Mouse (Mus musculus): ENCODE measurements around the gene Rftn2. TPM values are rescaled to one million over a fixed set of nuclear protein-coding genes. Genes with fewer than 3 reads are reported as not detected.

Rftn2 gene
- polyA plus RNA-seq, 1 experiment from 2014 or later = 10.6 TPM

GRCm38 (mm10) chr1:55236487-55236886 lies 9.9 kb upstream of the Rftn2 start:
- Histone ChIP-seq H3K9me3 (replicated peaks; ENCODE audit: control insufficient read depth, low read length) (no peaks in the 10 kb centered on the region), H3K27ac (ENCODE audit: low read length) (0 out of 2 replicates have a peak overlapping the region, but pooled peaks have one; percentile 42), H3K9ac (ENCODE audit: low read length) (peak overlapping the region; percentile 67), H3K4me3 (replicated peaks; ENCODE audit: low read length) (peak overlapping the region; percentile 68), H3K4me2 (ENCODE audit: low read depth, low read length) (peak overlapping the region; percentile 98), H3K36me3 (ENCODE audit: control insufficient read depth, insufficient read depth, low read length) (no peaks in the 10 kb centered on the region), H3K27me3 (ENCODE audit: control insufficient read depth, insufficient read depth, low read length) (no peaks in the 10 kb centered on the region), H3K4me1 (ENCODE audit: control insufficient read depth, insufficient read depth, low read length) (peaks cover 18% of the 10 kb centered on the region)
- ATAC-seq (ENCODE audit: insufficient read depth, low FRiP score) = no peak
- WGBS = 24% methylated on average over 5 of the region's 5 CpGs

GRCm38 (mm10) chr1:55234910-55235520 lies 8.4 kb upstream of the Rftn2 start:
- Histone ChIP-seq H3K4me1 (ENCODE audit: control insufficient read depth, insufficient read depth, low read length) (peaks cover 14% of the 10 kb centered on the region), H3K4me3 (replicated peaks; ENCODE audit: low read length) (no peak overlapping the region), H3K4me2 (ENCODE audit: low read depth, low read length) (no peak overlapping the region), H3K9me3 (replicated peaks; ENCODE audit: control insufficient read depth, low read length) (no peaks in the 10 kb centered on the region), H3K27ac (ENCODE audit: low read length) (no peak overlapping the region), H3K9ac (ENCODE audit: low read length) (no peak overlapping the region), H3K27me3 (ENCODE audit: control insufficient read depth, insufficient read depth, low read length) (no peaks in the 10 kb centered on the region), H3K36me3 (ENCODE audit: control insufficient read depth, insufficient read depth, low read length) (no peaks in the 10 kb centered on the region)
- ATAC-seq (ENCODE audit: insufficient read depth, low FRiP score) = no peak
- WGBS = 55% methylated on average over 16 of the region's 16 CpGs

- Histone ChIP-seq H3K4me2 (ENCODE audit: low read depth, low read length) (no peak overlapping the region), H3K9me3 (replicated peaks; ENCODE audit: control insufficient read depth, low read length) (no peaks in the 10 kb centered on the region), H3K9ac (ENCODE audit: low read length) (no peak overlapping the region), H3K36me3 (ENCODE audit: control insufficient read depth, insufficient read depth, low read length) (no peaks in the 10 kb centered on the region), H3K27me3 (ENCODE audit: control insufficient read depth, insufficient read depth, low read length) (no peaks in the 10 kb centered on the region), H3K4me3 (replicated peaks; ENCODE audit: low read length) (no peak overlapping the region), H3K4me1 (ENCODE audit: control insufficient read depth, insufficient read depth, low read length) (peaks cover 3% of the 10 kb centered on the region; the same call in 1 of the 2 replicates), H3K27ac (ENCODE audit: low read length) (no peak overlapping the region)
- 77% methylated on average over 8 of the region's 8 CpGs for WGBS
- ATAC-seq (ENCODE audit: insufficient read depth, low FRiP score) = no peak
Measured at GRCm38 (mm10) chr1:55228256-55228884, 1.8 kb upstream of the Rftn2 start.

GRCm38 (mm10) chr1:55227376-55227775 lies 794 bp upstream of the Rftn2 start:
- Histone ChIP-seq H3K27me3 (ENCODE audit: control insufficient read depth, insufficient read depth, low read length) (no peaks in the 10 kb centered on the region), H3K9me3 (replicated peaks; ENCODE audit: control insufficient read depth, low read length) (no peaks in the 10 kb centered on the region), H3K4me3 (replicated peaks; ENCODE audit: low read length) (no peak overlapping the region), H3K9ac (ENCODE audit: low read length) (no peak overlapping the region), H3K27ac (ENCODE audit: low read length) (no peak overlapping the region), H3K4me2 (ENCODE audit: low read depth, low read length) (peak overlapping the region; percentile 9; the same call in 1 of the 2 replicates), H3K4me1 (ENCODE audit: control insufficient read depth, insufficient read depth, low read length) (peaks cover 6% of the 10 kb centered on the region; the same call in 1 of the 2 replicates), H3K36me3 (ENCODE audit: control insufficient read depth, insufficient read depth, low read length) (no peaks in the 10 kb centered on the region)
- ATAC-seq (ENCODE audit: insufficient read depth, low FRiP score) = no peak
- 44% methylated on average over 1 of the region's 1 CpGs for WGBS

- ATAC-seq (ENCODE audit: insufficient read depth, low FRiP score) = no peak
- Histone ChIP-seq H3K4me2 (ENCODE audit: low read depth, low read length) (peak overlapping the region; percentile 66), H3K27me3 (ENCODE audit: control insufficient read depth, insufficient read depth, low read length) (no peaks in the 10 kb centered on the region), H3K27ac (ENCODE audit: low read length) (peak overlapping the region; percentile 30; the same call in 1 of the 2 replicates), H3K4me1 (ENCODE audit: control insufficient read depth, insufficient read depth, low read length) (peaks cover 13% of the 10 kb centered on the region; the same call in 1 of the 2 replicates), H3K4me3 (replicated peaks; ENCODE audit: low read length) (peak overlapping the region; percentile 59), H3K9ac (ENCODE audit: low read length) (peak overlapping the region; percentile 66), H3K9me3 (replicated peaks; ENCODE audit: control insufficient read depth, low read length) (no peaks in the 10 kb centered on the region), H3K36me3 (ENCODE audit: control insufficient read depth, insufficient read depth, low read length) (no peaks in the 10 kb centered on the region)
- WGBS = 42% methylated on average over 3 of the region's 3 CpGs
Measured at GRCm38 (mm10) chr1:55225398-55225797, 1.2 kb downstream of the Rftn2 start.

GRCm38 (mm10) chr1:55224111-55224510 lies 2.5 kb downstream of the Rftn2 start:
- no peaks in the 10 kb centered on the region for H3K9me3 ChIP-seq (replicated peaks; ENCODE audit: control insufficient read depth, low read length)
- H3K9ac ChIP-seq (ENCODE audit: low read length) = no peak overlapping the region
- 67% methylated on average over 11 of the region's 11 CpGs for WGBS
- no peaks in the 10 kb centered on the region for H3K36me3 ChIP-seq (ENCODE audit: control insufficient read depth, insufficient read depth, low read length)
- H3K4me1 ChIP-seq (ENCODE audit: control insufficient read depth, insufficient read depth, low read length) = peaks cover 13% of the 10 kb centered on the region; the same call in 1 of the 2 replicates
- peak; percentile 19; the same call in 1 of the 2 replicates for ATAC-seq (ENCODE audit: insufficient read depth, low FRiP score)
- H3K4me2 ChIP-seq (ENCODE audit: low read depth, low read length) = peak overlapping the region; percentile 66
- H3K27me3 ChIP-seq (ENCODE audit: control insufficient read depth, insufficient read depth, low read length) = no peaks in the 10 kb centered on the region
- H3K27ac ChIP-seq (ENCODE audit: low read length) = no peak overlapping the region
- peak overlapping the region; percentile 59; the same call in 1 of the 2 replicates for H3K4me3 ChIP-seq (replicated peaks; ENCODE audit: low read length)

- no peak for ATAC-seq (ENCODE audit: insufficient read depth, low FRiP score)
- Histone ChIP-seq H3K36me3 (ENCODE audit: control insufficient read depth, insufficient read depth, low read length) (no peaks in the 10 kb centered on the region), H3K4me3 (replicated peaks; ENCODE audit: low read length) (no peak overlapping the region), H3K4me1 (ENCODE audit: control insufficient read depth, insufficient read depth, low read length) (peaks cover 13% of the 10 kb centered on the region; the same call in 1 of the 2 replicates), H3K27ac (ENCODE audit: low read length) (no peak overlapping the region), H3K9ac (ENCODE audit: low read length) (no peak overlapping the region), H3K9me3 (replicated peaks; ENCODE audit: control insufficient read depth, low read length) (no peaks in the 10 kb centered on the region), H3K27me3 (ENCODE audit: control insufficient read depth, insufficient read depth, low read length) (no peaks in the 10 kb centered on the region), H3K4me2 (ENCODE audit: low read depth, low read length) (no peak overlapping the region)
- 87% methylated on average over 7 of the region's 7 CpGs for WGBS
Measured at GRCm38 (mm10) chr1:55223026-55223425, 3.6 kb downstream of the Rftn2 start.

- Histone ChIP-seq H3K27ac (ENCODE audit: low read length) (no peak overlapping the region), H3K4me2 (ENCODE audit: low read depth, low read length) (peak overlapping the region; percentile 16; the same call in 1 of the 2 replicates), H3K4me3 (replicated peaks; ENCODE audit: low read length) (no peak overlapping the region), H3K27me3 (ENCODE audit: control insufficient read depth, insufficient read depth, low read length) (no peaks in the 10 kb centered on the region), H3K36me3 (ENCODE audit: control insufficient read depth, insufficient read depth, low read length) (no peaks in the 10 kb centered on the region), H3K9ac (ENCODE audit: low read length) (no peak overlapping the region), H3K9me3 (replicated peaks; ENCODE audit: control insufficient read depth, low read length) (no peaks in the 10 kb centered on the region), H3K4me1 (ENCODE audit: control insufficient read depth, insufficient read depth, low read length) (peaks cover 18% of the 10 kb centered on the region; the same call in 1 of the 2 replicates)
- ATAC-seq (ENCODE audit: insufficient read depth, low FRiP score) = no peak
- WGBS = 72% methylated on average over 4 of the region's 4 CpGs
Measured at GRCm38 (mm10) chr1:55221352-55221751, 5.2 kb downstream of the Rftn2 start.

GRCm38 (mm10) chr1:55217191-55217590 lies 9.4 kb downstream of the Rftn2 start:
- Histone ChIP-seq H3K36me3 (ENCODE audit: control insufficient read depth, insufficient read depth, low read length) (no peaks in the 10 kb centered on the region), H3K27ac (ENCODE audit: low read length) (no peak overlapping the region), H3K4me1 (ENCODE audit: control insufficient read depth, insufficient read depth, low read length) (peaks cover 14% of the 10 kb centered on the region; the same call in 1 of the 2 replicates), H3K9me3 (replicated peaks; ENCODE audit: control insufficient read depth, low read length) (no peaks in the 10 kb centered on the region), H3K27me3 (ENCODE audit: control insufficient read depth, insufficient read depth, low read length) (no peaks in the 10 kb centered on the region), H3K9ac (ENCODE audit: low read length) (no peak overlapping the region), H3K4me3 (replicated peaks; ENCODE audit: low read length) (no peak overlapping the region), H3K4me2 (ENCODE audit: low read depth, low read length) (no peak overlapping the region)
- peak; percentile 64; the same call in 1 of the 2 replicates for ATAC-seq (ENCODE audit: insufficient read depth, low FRiP score)
- WGBS = 38% methylated on average over 2 of the region's 2 CpGs
